Mouse (Mus musculus) midbrain, postnatal 0 days (tissue): Measurements from ENCODE around the gene Surf1. TPM values are rescaled to one million over a fixed set of nuclear protein-coding genes. Genes with fewer than 3 reads are reported as not detected.

Source experiments
- ATAC-seq: fragments of 200-750 bp; cut with Nextera tagmentation; 2 replicates; pipeline ENCODE4 v1.8.0; 2017; ENCODE audit warnings: moderate number of reproducible peaks, mild to moderate bottlenecking, moderate TSS enrichment, moderate library complexity; ENCODE audit not compliant: low FRiP score
- DNase-seq: peaks from one replicate; pipeline ENCODE4 v3.0.0-alpha.2; 2015; ENCODE audit warnings: low spot score
- H3K27ac ChIP-seq: fragments of 300-500 bp; sonication (generic); 2 replicates; pipeline ENCODE4 v1.5.1; 2014; ENCODE audit warnings: low read depth, mild to moderate bottlenecking, low read length, mixed read lengths
- H3K27me3 ChIP-seq: fragments of 300-500 bp; sonication (generic); 2 replicates; pipeline ENCODE4 v1.6.1; 2014; ENCODE audit warnings: low read length, control low read depth, mixed read lengths; ENCODE audit not compliant: insufficient read depth
- H3K36me3 ChIP-seq: fragments of 300-500 bp; sonication (generic); 2 replicates; pipeline ENCODE4 v1.6.1; 2014; ENCODE audit warnings: low read length, control low read depth, mixed read lengths; ENCODE audit not compliant: insufficient read depth
- H3K4me1 ChIP-seq: fragments of 300-500 bp; sonication (generic); 2 replicates; pipeline ENCODE4 v1.6.1; 2014; ENCODE audit warnings: mild to moderate bottlenecking, control low read depth, antibody characterized with exemption, low read length, mixed read lengths; ENCODE audit not compliant: insufficient read depth
- H3K4me2 ChIP-seq: fragments of 300-500 bp; sonication (generic); 2 replicates; pipeline ENCODE4 v1.6.1; 2014; ENCODE audit warnings: low read depth, mild to moderate bottlenecking, low read length, mixed read lengths; ENCODE audit not compliant: poor library complexity, severe bottlenecking
- H3K4me3 ChIP-seq: fragments of 300-500 bp; sonication (generic); 2 replicates; pipeline ENCODE4 v1.5.1; 2014; ENCODE audit warnings: low read depth, mild to moderate bottlenecking, low read length, moderate library complexity
- H3K9ac ChIP-seq: fragments of 300-500 bp; sonication (generic); replicated peaks from 2 replicates; pipeline ENCODE4 v1.6.1; 2014; ENCODE audit warnings: mild to moderate bottlenecking, low read length, moderate library complexity, mixed read lengths; ENCODE audit not compliant: poor library complexity, severe bottlenecking
- H3K9me3 ChIP-seq: fragments of 300-500 bp; sonication (generic); 2 replicates; pipeline ENCODE4 v1.6.1; 2016; ENCODE audit warnings: low read length, control low read depth
- CTCF ChIP-seq: IDR thresholded peaks from 2 replicates; pipeline ENCODE4 v1.5.1; 2016; ENCODE audit warnings: antibody characterized with exemption, mild to moderate bottlenecking
- WGBS: fragments of 180-500 bp; shearing (Covaris S2); extraction: QIAGEN DNeasy Blood & Tissue Kit; methylation state at CpG from one replicate; pipeline ENCODE4 v1.1.7; 2014; 5-methylcytosine and 5-hydroxymethylcytosine counted together
- polyA plus RNA-seq: library from polyadenylated mRNA; unstranded; fragments of >200 nt; fragmentation: Nextera tagmentation; extraction: Ambion mirVana; gene quantifications from 2 replicates; pipeline ENCODE4 v1.2.1, GENCODE M21; 2015
- total RNA-seq: library from RNA; depleted of rRNA; stranded (reverse); fragments of >200 nt; gene quantifications from 2 replicates; pipeline ENCODE4 v1.2.3, GENCODE M21; 2014

The Surf1 gene
- total and polyA plus RNA-seq, 2 experiments from 2014 or later = 59.7 to 112 TPM

DNA sequence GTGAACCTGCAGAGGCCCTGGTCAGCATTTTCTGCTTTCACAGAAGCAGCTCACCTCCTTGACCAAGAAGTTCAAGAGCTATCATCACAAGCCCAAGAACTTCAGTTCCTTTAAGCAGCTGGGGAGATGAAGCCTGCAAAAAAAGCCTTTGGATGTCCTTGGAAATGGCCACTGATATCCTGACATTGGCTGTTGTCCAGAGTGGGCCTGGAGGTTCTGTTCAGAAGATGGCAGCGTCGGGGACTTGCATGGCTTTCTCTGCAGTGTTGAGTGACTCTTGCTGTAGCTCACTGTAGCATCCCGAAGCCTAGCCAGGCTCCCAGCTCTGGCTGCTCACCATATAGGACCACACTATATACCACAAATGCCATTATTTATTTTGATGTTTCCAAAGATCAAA lies 3.4 kb upstream of the Surf1 start:
- no peak overlapping the region for H3K9ac ChIP-seq
- H3K27me3 ChIP-seq = no peaks in the 10 kb centered on the region
- H3K4me1 ChIP-seq = peaks cover 20% of the 10 kb centered on the region
- WGBS = 87% methylated on average over 3 of the region's 3 CpGs
- no peak overlapping the region for H3K4me2 ChIP-seq
- H3K27ac ChIP-seq = no peak overlapping the region
- peaks cover 59% of the 10 kb centered on the region for H3K36me3 ChIP-seq
- no peaks in the 10 kb centered on the region for H3K9me3 ChIP-seq
- ATAC-seq = no peak
- H3K4me3 ChIP-seq = no peak overlapping the region
- TF ChIP-seq CTCF = no peak
- DNase-seq = no peak

GRCm38 (mm10) chr2:26916738-26917137 lies 408 bp upstream of the Surf1 start:
- Histone ChIP-seq H3K36me3 (peaks cover 58% of the 10 kb centered on the region), H3K4me1 (peaks cover 24% of the 10 kb centered on the region), H3K4me2 (peak overlapping the region; percentile 98), H3K27ac (peak overlapping the region; percentile 78), H3K27me3 (no peaks in the 10 kb centered on the region), H3K9me3 (no peaks in the 10 kb centered on the region), H3K9ac (peak overlapping the region; percentile 81), H3K4me3 (peak overlapping the region; percentile 73)
- ATAC-seq = peak; percentile 18; the same call in 1 of the 2 replicates
- no peak for DNase-seq
- 3% methylated on average over 13 of the region's 13 CpGs for WGBS
- no peak for TF ChIP-seq CTCF

- Histone ChIP-seq H3K27me3 (no peaks in the 10 kb centered on the region), H3K4me3 (no peak overlapping the region), H3K27ac (no peak overlapping the region), H3K9ac (no peak overlapping the region), H3K4me2 (no peak overlapping the region), H3K9me3 (no peaks in the 10 kb centered on the region), H3K4me1 (peaks cover 27% of the 10 kb centered on the region), H3K36me3 (peaks cover 34% of the 10 kb centered on the region)
- ATAC-seq (no peak), DNase-seq (no peak)
- peak; percentile 22; the same call in 1 of the 2 replicates for TF ChIP-seq CTCF
- WGBS = 66% methylated on average over 8 of the region's 8 CpGs
Observed at GRCm38 (mm10) chr2:26914148-26914941, 2.0 kb downstream of the Surf1 start.

GRCm38 (mm10) chr2:26913416-26914147 lies 2.7 kb downstream of the Surf1 start:
- DNase-seq = no peak
- H3K27ac ChIP-seq = no peak overlapping the region

DNA sequence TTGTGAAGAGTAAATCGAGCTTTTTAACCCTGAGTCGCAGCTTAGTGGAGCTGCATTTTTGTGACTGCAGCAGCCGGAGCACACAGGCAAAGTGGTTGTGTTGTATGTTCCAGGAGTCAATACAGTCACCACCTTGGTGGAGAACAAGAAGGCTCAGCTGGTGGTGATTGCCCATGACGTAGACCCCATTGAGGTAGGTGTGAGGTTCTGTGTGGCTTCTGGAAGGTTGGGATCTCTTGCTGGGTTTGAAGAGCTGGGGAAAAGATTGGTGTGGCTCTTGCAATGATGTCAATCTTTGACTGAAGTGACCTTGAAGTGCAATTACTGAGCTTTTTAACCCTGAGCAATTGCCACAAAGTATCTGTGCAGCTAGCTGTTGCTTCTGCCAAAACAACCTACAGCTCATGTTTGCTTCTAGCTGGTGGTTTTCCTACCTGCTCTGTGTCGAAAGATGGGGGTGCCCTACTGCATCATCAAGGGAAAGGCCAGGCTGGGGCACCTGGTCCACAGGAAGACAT lies 4.0 kb downstream of the Surf1 start:
- Histone ChIP-seq H3K9ac (0 out of 2 replicates have a peak overlapping the region, but pooled peaks have one; percentile 94), H3K9me3 (no peaks in the 10 kb centered on the region)

More at GRCm38 (mm10) chr2:26913416-26914147, 2.7 kb downstream of the Surf1 start:
- WGBS = 86% methylated on average over 17 of the region's 17 CpGs
- no peak for TF ChIP-seq CTCF
- H3K9me3 ChIP-seq = no peaks in the 10 kb centered on the region
- no peak overlapping the region for H3K4me3 ChIP-seq
- peaks cover 34% of the 10 kb centered on the region for H3K4me1 ChIP-seq
- H3K36me3 ChIP-seq = peaks cover 28% of the 10 kb centered on the region
- no peak overlapping the region for H3K9ac ChIP-seq
- no peaks in the 10 kb centered on the region for H3K27me3 ChIP-seq
- no peak overlapping the region for H3K4me2 ChIP-seq
- no peak for ATAC-seq

More for the DNA sequence above, 4.0 kb downstream of the Surf1 start:
- no peak overlapping the region for H3K27ac ChIP-seq
- peak overlapping the region; percentile 96; the same call in 1 of the 2 replicates for H3K4me2 ChIP-seq
- DNase-seq = no peak
- no peak for TF ChIP-seq CTCF
- peaks cover 26% of the 10 kb centered on the region for H3K4me1 ChIP-seq
- WGBS = 74% methylated on average over 5 of the region's 5 CpGs
- peaks cover 29% of the 10 kb centered on the region for H3K36me3 ChIP-seq
- H3K4me3 ChIP-seq = peak overlapping the region; percentile 83; the same call in 1 of the 2 replicates
- no peak for ATAC-seq
- no peaks in the 10 kb centered on the region for H3K27me3 ChIP-seq
